Mouse (Mus musculus) ovary, postnatal 10 days (tissue): ENCODE data around the gene Muc3.

Experiments used
- DNase-seq: peaks from one replicate; pipeline ENCODE4 v3.0.0; 2022; ENCODE audit warnings: low spot score

The Muc3 gene

DNA sequence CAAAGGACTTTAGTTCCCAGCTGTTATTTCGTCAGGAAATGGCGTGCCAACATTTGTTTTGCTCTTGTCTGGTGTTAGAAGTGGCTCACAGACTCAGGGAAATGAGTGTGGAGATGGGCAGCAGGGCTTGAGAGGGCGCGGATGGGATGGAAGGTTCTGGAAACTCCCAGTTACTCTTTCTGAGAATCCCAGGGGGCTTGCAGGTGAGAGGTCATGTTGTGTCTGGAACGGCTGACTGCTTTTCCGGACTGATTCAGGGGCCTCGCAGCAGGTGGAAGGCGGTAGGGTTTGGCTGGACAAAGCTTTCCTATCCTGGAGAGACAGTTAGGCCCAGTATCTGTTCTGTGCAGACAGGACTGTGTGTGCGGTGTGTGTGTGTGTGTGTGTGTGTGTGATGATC lies 55.4 kb downstream of the Muc3 start:
- DNase-seq = no peak

DNA sequence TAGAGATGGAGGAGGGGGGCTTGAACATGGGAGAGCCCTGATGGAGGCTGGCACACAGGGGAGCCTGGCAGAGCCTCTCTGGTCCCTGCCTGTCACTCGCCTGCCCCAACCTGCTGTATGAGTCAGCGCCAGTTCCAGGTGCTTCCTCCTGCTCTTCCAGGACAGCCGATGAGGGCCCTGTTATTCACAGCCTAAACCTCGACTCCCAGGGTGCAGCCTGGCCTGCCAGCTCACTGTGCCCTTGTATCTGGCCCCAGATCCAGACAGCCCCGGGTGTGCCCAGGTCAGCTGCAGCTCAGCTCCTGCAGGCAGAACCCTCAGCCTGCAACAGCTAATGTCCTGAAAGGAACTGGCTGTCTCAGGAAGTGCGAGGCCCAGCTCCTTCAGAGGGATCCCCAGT lies 57.6 kb downstream of the Muc3 start:
- no peak for DNase-seq

DNA sequence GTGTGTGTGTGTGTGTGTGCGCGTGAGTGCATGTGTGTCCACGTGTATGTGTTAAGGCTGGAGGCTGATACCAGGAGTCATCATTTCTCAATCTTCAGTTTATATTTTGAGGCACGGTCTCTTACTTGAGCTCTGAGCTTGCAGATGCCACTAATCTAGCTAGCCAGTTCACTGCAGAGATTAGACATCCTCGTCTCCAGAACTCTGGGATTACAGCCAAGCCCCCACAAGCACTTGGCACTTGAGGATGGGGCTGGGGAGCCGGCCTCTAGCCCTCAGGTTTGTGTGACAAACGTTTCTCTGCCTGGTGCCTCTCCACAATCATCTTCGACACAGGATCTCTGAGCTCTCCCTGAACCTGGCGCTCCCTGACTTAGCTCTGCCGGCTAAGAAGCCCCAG lies 58.3 kb downstream of the Muc3 start:
- no peak for DNase-seq

DNA sequence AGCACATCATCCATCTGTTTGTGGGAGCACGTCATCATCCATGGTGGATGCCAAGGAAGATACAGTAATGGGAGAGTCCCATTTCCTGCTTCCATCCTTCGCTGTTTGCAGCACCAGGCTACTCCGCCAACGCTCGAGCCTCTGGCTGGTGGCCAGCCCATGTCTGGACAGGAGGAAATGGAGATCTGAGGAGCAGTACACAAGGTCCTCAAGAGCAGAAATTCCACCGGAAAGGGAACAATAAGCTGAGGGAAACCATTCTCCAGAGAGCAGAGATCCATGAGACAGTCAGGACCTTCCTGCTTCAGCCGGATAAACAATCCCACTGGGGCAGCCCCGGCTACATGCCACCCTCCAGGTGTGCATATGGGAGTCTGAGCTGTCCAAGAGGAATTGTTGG lies 61.7 kb downstream of the Muc3 start:
- DNase-seq = no peak

DNA sequence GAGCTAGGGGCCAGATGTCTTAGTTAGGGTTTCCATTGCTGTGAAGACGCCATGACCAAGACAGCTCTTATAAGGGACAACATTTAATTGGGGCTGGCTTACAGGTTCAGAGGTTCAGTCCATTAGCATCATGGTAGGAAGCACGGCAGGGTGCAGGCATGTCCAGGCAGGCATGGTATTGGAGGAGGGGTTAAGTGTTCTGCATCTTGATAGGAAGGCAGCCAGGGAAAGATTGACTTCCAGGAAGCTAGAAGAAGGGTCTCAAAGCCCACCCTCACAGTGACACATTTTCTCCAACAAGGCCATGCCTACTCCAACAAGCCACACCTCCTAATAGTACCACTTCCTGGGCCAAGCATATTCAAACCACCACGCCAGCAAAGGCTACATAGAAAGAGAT lies 63.4 kb downstream of the Muc3 start:
- DNase-seq = no peak

DNA sequence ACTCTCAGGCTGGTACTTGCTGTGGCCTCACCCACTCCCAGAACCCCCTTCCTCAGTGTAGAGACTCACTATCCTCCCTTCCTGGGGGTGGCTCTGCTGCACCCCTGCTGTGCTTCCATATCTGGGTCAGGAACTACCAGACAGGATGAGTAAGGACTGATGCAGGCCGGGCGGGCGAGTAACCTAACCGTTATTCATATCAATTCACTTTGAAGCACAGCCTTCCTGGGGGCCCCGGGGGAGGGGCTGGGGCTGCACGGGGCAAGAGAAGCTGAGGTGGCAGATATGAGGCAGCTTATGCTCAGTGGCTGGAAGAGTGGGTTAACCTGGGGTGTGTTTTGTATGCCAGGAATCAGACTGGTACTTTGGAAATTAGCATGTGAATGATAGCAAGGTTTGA lies 64.1 kb downstream of the Muc3 start:
- DNase-seq = no peak
